Mouse (Mus musculus): ENCODE measurements at regions not wholly inside any gene's neighbourhood (a gene's known extent, or its start where the extent isn't known, plus 50 kb on each side); places are given as distances from the start of the nearest gene placed in this dataset.

- 77% methylated on average over 6 of the region's 6 CpGs for WGBS
- Histone ChIP-seq H3K4me1 (peaks cover 2% of the 10 kb centered on the region; the same call in 1 of the 2 replicates), H3K9me3 (no peaks in the 10 kb centered on the region), H3K36me3 (replicated peaks) (no peaks in the 10 kb centered on the region), H3K4me3 (no peak overlapping the region), H3K27me3 (ENCODE audit: poor library complexity, severe bottlenecking) (no peaks in the 10 kb centered on the region), H3K27ac (no peak overlapping the region)
- DNase-seq (ENCODE audit: extremely low spot score, low spot score), result no peak
Observed at GRCm38 (mm10) chr1:76676836-76677235, 838.1 kb downstream of the Epha4 start.

GRCm38 (mm10) chr1:76705556-76705955 is 809.3 kb downstream of the Epha4 start:
- Histone ChIP-seq H3K36me3 (replicated peaks) (no peaks in the 10 kb centered on the region), H3K27ac (no peak overlapping the region), H3K9me3 (no peaks in the 10 kb centered on the region), H3K4me1 (peaks cover 6% of the 10 kb centered on the region; the same call in 1 of the 2 replicates), H3K4me3 (no peak overlapping the region), H3K27me3 (ENCODE audit: poor library complexity, severe bottlenecking) (no peaks in the 10 kb centered on the region)
- 49% methylated on average over 2 of the region's 2 CpGs for WGBS
- no peak for DNase-seq (ENCODE audit: extremely low spot score, low spot score)

- Histone ChIP-seq H3K27ac (peak overlapping the region; percentile 53), H3K9me3 (no peaks in the 10 kb centered on the region), H3K36me3 (replicated peaks) (no peaks in the 10 kb centered on the region), H3K27me3 (ENCODE audit: poor library complexity, severe bottlenecking) (no peaks in the 10 kb centered on the region), H3K4me1 (peaks cover 18% of the 10 kb centered on the region), H3K4me3 (no peak overlapping the region)
- DNase-seq (ENCODE audit: extremely low spot score, low spot score), result peak; percentile 16
- WGBS, result 45% methylated on average over 11 of the region's 11 CpGs
Observed at GRCm38 (mm10) chr1:76717639-76718292, 797.1 kb downstream of the Epha4 start.

GRCm38 (mm10) chr1:76724453-76724852 is 790.4 kb downstream of the Epha4 start:
- no peak for DNase-seq (ENCODE audit: extremely low spot score, low spot score)
- Histone ChIP-seq H3K4me3 (no peak overlapping the region), H3K27ac (no peak overlapping the region), H3K9me3 (no peaks in the 10 kb centered on the region), H3K27me3 (ENCODE audit: poor library complexity, severe bottlenecking) (no peaks in the 10 kb centered on the region), H3K36me3 (replicated peaks) (no peaks in the 10 kb centered on the region), H3K4me1 (no peaks in the 10 kb centered on the region)
- WGBS, result 74% methylated on average over 3 of the region's 3 CpGs

GRCm38 (mm10) chr1:76737003-76737402 is 777.9 kb downstream of the Epha4 start:
- Histone ChIP-seq H3K27me3 (ENCODE audit: poor library complexity, severe bottlenecking) (no peaks in the 10 kb centered on the region), H3K9me3 (no peaks in the 10 kb centered on the region), H3K4me3 (no peak overlapping the region), H3K27ac (no peak overlapping the region), H3K36me3 (replicated peaks) (no peaks in the 10 kb centered on the region), H3K4me1 (peaks cover 9% of the 10 kb centered on the region; the same call in 1 of the 2 replicates)
- 31% methylated on average over 1 of the region's 1 CpGs for WGBS
- DNase-seq (ENCODE audit: extremely low spot score, low spot score), result no peak

GRCm38 (mm10) chr1:76737663-76738062 is 777.2 kb downstream of the Epha4 start:
- peaks cover 9% of the 10 kb centered on the region; the same call in 1 of the 2 replicates for H3K4me1 ChIP-seq
- H3K36me3 ChIP-seq (replicated peaks), result no peaks in the 10 kb centered on the region
- WGBS, result 94% methylated on average over 2 of the region's 2 CpGs
- H3K4me3 ChIP-seq, result no peak overlapping the region
- H3K27me3 ChIP-seq (ENCODE audit: poor library complexity, severe bottlenecking), result no peaks in the 10 kb centered on the region
- no peaks in the 10 kb centered on the region for H3K9me3 ChIP-seq
- no peak for DNase-seq (ENCODE audit: extremely low spot score, low spot score)
- H3K27ac ChIP-seq, result no peak overlapping the region

- Histone ChIP-seq H3K4me1 (no peaks in the 10 kb centered on the region), H3K36me3 (replicated peaks) (no peaks in the 10 kb centered on the region), H3K27ac (no peak overlapping the region), H3K27me3 (ENCODE audit: poor library complexity, severe bottlenecking) (no peaks in the 10 kb centered on the region), H3K9me3 (no peaks in the 10 kb centered on the region), H3K4me3 (no peak overlapping the region)
- DNase-seq (ENCODE audit: extremely low spot score, low spot score), result no peak
- WGBS, result 92% methylated on average over 2 of the region's 2 CpGs
Observed at GRCm38 (mm10) chr1:76772694-76773093, 742.2 kb downstream of the Epha4 start.

- Histone ChIP-seq H3K4me1 (peaks cover 4% of the 10 kb centered on the region), H3K9me3 (no peaks in the 10 kb centered on the region), H3K27ac (no peak overlapping the region), H3K27me3 (ENCODE audit: poor library complexity, severe bottlenecking) (no peaks in the 10 kb centered on the region), H3K4me3 (no peak overlapping the region), H3K36me3 (replicated peaks) (no peaks in the 10 kb centered on the region)
- DNase-seq (ENCODE audit: extremely low spot score, low spot score), result no peak
- WGBS, result 92% methylated on average over 2 of the region's 2 CpGs
Observed at GRCm38 (mm10) chr1:76786871-76787270, 728.0 kb downstream of the Epha4 start.

- H3K27me3 ChIP-seq (ENCODE audit: poor library complexity, severe bottlenecking), result no peaks in the 10 kb centered on the region
- H3K4me1 ChIP-seq, result no peaks in the 10 kb centered on the region
- DNase-seq (ENCODE audit: extremely low spot score, low spot score), result no peak
- H3K4me3 ChIP-seq, result no peak overlapping the region
- H3K36me3 ChIP-seq (replicated peaks), result no peaks in the 10 kb centered on the region
- no peak overlapping the region for H3K27ac ChIP-seq
- H3K9me3 ChIP-seq, result no peaks in the 10 kb centered on the region
- WGBS, result 90% methylated on average over 2 of the region's 2 CpGs
Observed at GRCm38 (mm10) chr1:76793438-76793837, 721.5 kb downstream of the Epha4 start.

- H3K36me3 ChIP-seq (replicated peaks), result no peaks in the 10 kb centered on the region
- 95% methylated on average over 1 of the region's 1 CpGs for WGBS
- no peak overlapping the region for H3K27ac ChIP-seq
- H3K4me1 ChIP-seq, result 0 out of 2 replicates have a peak, but pooled peaks cover 3% of the 10 kb centered on the region
- H3K4me3 ChIP-seq, result no peak overlapping the region
- H3K27me3 ChIP-seq (ENCODE audit: poor library complexity, severe bottlenecking), result no peaks in the 10 kb centered on the region
- no peaks in the 10 kb centered on the region for H3K9me3 ChIP-seq
- DNase-seq (ENCODE audit: extremely low spot score, low spot score), result no peak
Observed at GRCm38 (mm10) chr1:76819906-76820305, 695.0 kb downstream of the Epha4 start.

GRCm38 (mm10) chr1:76821610-76822009 is 693.3 kb downstream of the Epha4 start:
- Histone ChIP-seq H3K27me3 (ENCODE audit: poor library complexity, severe bottlenecking) (no peaks in the 10 kb centered on the region), H3K9me3 (no peaks in the 10 kb centered on the region), H3K27ac (no peak overlapping the region), H3K4me1 (0 out of 2 replicates have a peak, but pooled peaks cover 3% of the 10 kb centered on the region), H3K36me3 (replicated peaks) (no peaks in the 10 kb centered on the region), H3K4me3 (no peak overlapping the region)
- 83% methylated on average over 3 of the region's 3 CpGs for WGBS
- DNase-seq (ENCODE audit: extremely low spot score, low spot score), result no peak

- Histone ChIP-seq H3K27ac (no peak overlapping the region), H3K9me3 (no peaks in the 10 kb centered on the region), H3K27me3 (ENCODE audit: poor library complexity, severe bottlenecking) (no peaks in the 10 kb centered on the region), H3K4me3 (no peak overlapping the region), H3K4me1 (no peaks in the 10 kb centered on the region), H3K36me3 (replicated peaks) (no peaks in the 10 kb centered on the region)
- 88% methylated on average over 2 of the region's 2 CpGs for WGBS
- no peak for DNase-seq (ENCODE audit: extremely low spot score, low spot score)
Observed at GRCm38 (mm10) chr1:76829690-76830089, 685.2 kb downstream of the Epha4 start.

- Histone ChIP-seq H3K4me3 (no peak overlapping the region), H3K9me3 (no peaks in the 10 kb centered on the region), H3K4me1 (no peaks in the 10 kb centered on the region), H3K27ac (no peak overlapping the region), H3K27me3 (ENCODE audit: poor library complexity, severe bottlenecking) (no peaks in the 10 kb centered on the region), H3K36me3 (replicated peaks) (no peaks in the 10 kb centered on the region)
- WGBS, result 85% methylated on average over 2 of the region's 2 CpGs
- DNase-seq (ENCODE audit: extremely low spot score, low spot score), result no peak
Observed at GRCm38 (mm10) chr1:76832311-76832710, 682.6 kb downstream of the Epha4 start.

All from forebrain, embryonic 10.5 days (tissue).